11 mouse cellular contexts compared by ENCODE assay signal in the genomic region with DNA sequence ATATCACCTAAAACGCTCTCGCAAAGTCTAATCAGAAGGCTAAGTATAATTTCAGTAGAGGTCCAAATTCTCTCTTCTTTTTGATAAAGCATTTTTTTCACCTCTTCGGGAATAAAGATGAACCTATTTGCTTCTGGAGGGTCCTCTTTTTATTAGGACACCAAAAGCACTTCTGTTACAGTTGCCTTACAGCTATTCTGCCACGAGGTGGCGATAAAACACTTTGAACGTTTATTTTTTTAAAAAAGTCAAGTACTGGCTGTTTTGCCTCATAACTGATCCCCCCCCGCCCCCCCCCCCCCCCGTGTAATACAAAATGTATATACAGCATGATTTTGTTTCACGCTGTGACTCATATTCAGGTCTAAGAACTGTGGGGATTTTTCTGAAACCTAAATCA. TPM values are rescaled to one million over a fixed set of nuclear protein-coding genes. Genes with fewer than 3 reads are reported as not detected.
DNase-seq lines count a peak whose midpoint lies in the region; TF ChIP-seq lines count a peak whose summit lies in the region.
"Had no signal": no experiment of that assay in that cellular context is flagged by ENCODE, and none has a peak within 500 bp of the region (broad histone marks: within the 10 kb centered on the region; RNA-seq: fewer than 3 reads in every experiment).

No protein-coding gene starts in this region.

- no peak overlapping the region for H3K27ac ChIP-seq in kidney, adult 2 months (ENCODE audit: insufficient read depth, low read depth, low read length)
- no peak overlapping the region for H3K27ac ChIP-seq in thymus, adult 2 months (ENCODE audit: control insufficient read depth, insufficient read depth, low read length)

- no peaks in the 10 kb centered on the region for H3K27me3 ChIP-seq in kidney, adult 2 months (replicated peaks; ENCODE audit: control insufficient read depth, insufficient read depth, low read length)
- no peaks in the 10 kb centered on the region for H3K27me3 ChIP-seq in thymus, adult 2 months (ENCODE audit: control insufficient read depth, insufficient read depth, low read length)

- no peaks in the 10 kb centered on the region for H3K4me1 ChIP-seq in kidney, adult 2 months (ENCODE audit: control insufficient read depth, insufficient read depth, low read length)
- H3K4me1 ChIP-seq in thymus, adult 2 months (replicated peaks; ENCODE audit: control insufficient read depth, insufficient read depth, low read length) = no peaks in the 10 kb centered on the region

- H3K36me3 ChIP-seq in kidney, adult 2 months (ENCODE audit: control insufficient read depth, insufficient read depth, low read length) = no peaks in the 10 kb centered on the region
- no peaks in the 10 kb centered on the region for H3K36me3 ChIP-seq in thymus, adult 2 months (ENCODE audit: control insufficient read depth, insufficient read depth, low read length)

- no peak for TF ChIP-seq POLR2A in kidney, adult 2 months (IDR thresholded peaks at IDR 0.05; ENCODE audit: low read depth, low read length)
- TF ChIP-seq POLR2A in thymus, adult 2 months (IDR thresholded peaks at IDR 0.05; ENCODE audit: control insufficient read depth, extremely low read depth, insufficient read depth, low read length, poor library complexity) = no peak

- H3K4me3 ChIP-seq in kidney, adult 2 months (ENCODE audit: insufficient read depth, low read depth, low read length) = no peak overlapping the region
- H3K4me3 ChIP-seq in thymus, adult 2 months (ENCODE audit: control insufficient read depth, insufficient read depth, low read length) = no peak overlapping the region

- DNase-seq in cerebellum, adult 18-20 months = peak; percentile 8 to 34
- no peak for DNase-seq in cerebellum, adult 11-12 months
- peak; percentile 37 for DNase-seq in kidney, adult 2 months
- no peak for DNase-seq in kidney, adult 11 months
- DNase-seq in thymus, postnatal 25 days = peak; percentile 23
- no peak for DNase-seq in thymus, adult 2 months
- DNase-seq in spleen, adult 12 weeks (ENCODE audit: low spot score) = no peak
- DNase-seq in left cerebral cortex, adult 8-10 months (ENCODE audit: low spot score in 2 of 2) = no peak

- WGBS in kidney, adult 2 months = 12% methylated on average over 9 of the region's 9 CpGs
- 10% methylated on average over 9 of the region's 9 CpGs for WGBS in thymus, adult 2 months

- no peak for TF ChIP-seq CTCF in kidney, adult 2 months (conservative IDR thresholded peaks at IDR 0.05; ENCODE audit: insufficient read depth, insufficient read length, low read depth, low read length)
- TF ChIP-seq CTCF in thymus, adult 2 months (IDR thresholded peaks at IDR 0.05; ENCODE audit: borderline replicate concordance, control insufficient read depth, extremely low read depth, insufficient read depth, low read length, poor library complexity) = no peak

RNA-seq across cellular contexts. Expression of gene 4930444G20Rik, which starts 33.6 kb away (rescaled TPM):
- polyA plus RNA-seq in kidney, adult 2 months (2012; rRNA removed) = not detected in 2 replicates
- polyA plus RNA-seq in thymus, adult 2 months (2012; rRNA removed) = not detected in 2 replicates
- total RNA-seq in left cerebral cortex, adult 8-10 months (2022) = not detected
- polyA plus RNA-seq: C2C12; intestine, embryonic 14.5 days; lung, embryonic 16.5 days had no signal

Comparison
In these comparisons a context has a peak if more than half of its experiments do, and no peak if none do; other contexts are left out.
1. DNase-seq: peak in cerebellum, adult 18-20 months (2 of 2), kidney, adult 2 months (single experiment) and thymus, postnatal 25 days (single experiment); none in cerebellum, adult 11-12 months (single experiment), kidney, adult 11 months (single experiment), thymus, adult 2 months (single experiment), spleen, adult 12 weeks (single experiment) and left cerebral cortex, adult 8-10 months (0 of 2).